In genomic region chr6:146578586-146578985, GRCm38 (mm10) we compare ENCODE assay signal across 8 mouse cellular contexts. TPM values are rescaled to one million over a fixed set of nuclear protein-coding genes. Genes with fewer than 3 reads are reported as not detected.
DNase-seq lines count a peak whose midpoint lies in the region; ATAC-seq and TF ChIP-seq lines count a peak whose summit lies in the region.

No protein-coding gene starts in this region.

- peaks cover 53% of the 10 kb centered on the region for H3K4me1 ChIP-seq in heart, embryonic 13.5 days
- peaks cover 8% of the 10 kb centered on the region; the same call in 1 of the 2 replicates for H3K4me1 ChIP-seq in thymus, adult 2 months (replicated peaks; ENCODE audit: control insufficient read depth, insufficient read depth, low read length)

- DNase-seq in adrenal gland, adult 2 months: peak; percentile 37
- no peak for DNase-seq in adrenal gland, postnatal 4 days (ENCODE audit: low spot score in 2 of 2)
- peak; percentile 25 to 40 for DNase-seq in cerebellum, postnatal 10 days
- peak; percentile 13 to 30 for DNase-seq in kidney, postnatal 4 days
- DNase-seq in mesoderm, embryonic 11.5 days (ENCODE audit: low read depth, low spot score): peak; percentile 12
- DNase-seq in thymus, adult 2 months: peak; percentile 37

- H3K79me3 ChIP-seq in C2C12 (ENCODE audit: low read depth): peaks cover 89% of the 10 kb centered on the region

- peak overlapping the region; percentile 98 for H3K9ac ChIP-seq in heart, embryonic 13.5 days

- TF ChIP-seq POLR2A in thymus, adult 2 months (IDR thresholded peaks at IDR 0.05; ENCODE audit: control insufficient read depth, extremely low read depth, insufficient read depth, low read length, poor library complexity): no peak

- H3ac ChIP-seq in C2C12 (ENCODE audit: control insufficient read depth, insufficient read length, low read depth): peak overlapping the region; percentile 85

- TF ChIP-seq CTCF in C2C12 (IDR thresholded peaks at IDR 0.05; ENCODE audit: control insufficient read depth, insufficient read depth, insufficient read length): no peak
- no peak for TF ChIP-seq CTCF in thymus, adult 2 months (IDR thresholded peaks at IDR 0.05; ENCODE audit: borderline replicate concordance, control insufficient read depth, extremely low read depth, insufficient read depth, low read length, poor library complexity)

- peak overlapping the region; percentile 99 for H3K4me3 ChIP-seq in C2C12 (ENCODE audit: insufficient read depth, poor library complexity, severe bottlenecking)
- peak overlapping the region; percentile 91 for H3K4me3 ChIP-seq in heart, embryonic 13.5 days
- H3K4me3 ChIP-seq in thymus, adult 2 months (ENCODE audit: control insufficient read depth, insufficient read depth, low read length): peak overlapping the region; percentile 88

- 6% methylated on average over 7 of the region's 7 CpGs for WGBS in heart, embryonic 13.5 days
- WGBS in thymus, adult 2 months: under 1% methylated on average over 7 of the region's 7 CpGs

- H3K79me2 ChIP-seq in C2C12 (ENCODE audit: control insufficient read depth, insufficient read depth): peaks cover 97% of the 10 kb centered on the region

- H3K9me3 ChIP-seq in heart, embryonic 13.5 days: no peaks in the 10 kb centered on the region

- peak overlapping the region; percentile 97 for H3K27ac ChIP-seq in heart, embryonic 13.5 days (replicated peaks)
- H3K27ac ChIP-seq in thymus, adult 2 months (ENCODE audit: control insufficient read depth, insufficient read depth, low read length): peak overlapping the region; percentile 84

- H3K27me3 ChIP-seq in C2C12 (ENCODE audit: control insufficient read depth, insufficient read depth, insufficient read length): no peaks in the 10 kb centered on the region
- H3K27me3 ChIP-seq in heart, embryonic 13.5 days (replicated peaks): no peaks in the 10 kb centered on the region
- no peaks in the 10 kb centered on the region for H3K27me3 ChIP-seq in thymus, adult 2 months (ENCODE audit: control insufficient read depth, insufficient read depth, low read length)

- H3K36me3 ChIP-seq in C2C12 (ENCODE audit: control insufficient read depth, insufficient read depth): peaks cover 5% of the 10 kb centered on the region
- H3K36me3 ChIP-seq in heart, embryonic 13.5 days: peaks cover 21% of the 10 kb centered on the region
- no peaks in the 10 kb centered on the region for H3K36me3 ChIP-seq in thymus, adult 2 months (ENCODE audit: control insufficient read depth, insufficient read depth, low read length)

- H3K4me2 ChIP-seq in heart, embryonic 13.5 days: peak overlapping the region; percentile 86

- no peak for ATAC-seq in heart, embryonic 13.5 days (ENCODE audit: extremely low read depth, insufficient number of reproducible peaks, low FRiP score, low TSS enrichment)

TF ChIP-seq in C2C12, 6 proteins besides CTCF, POLR2A, EP300 and RAD21:
- TF ChIP-seq MYOG (IDR thresholded peaks at IDR 0.05; ENCODE audit: control insufficient read depth, extremely low read depth, insufficient read length): no peak
- TF ChIP-seq USF1 (IDR thresholded peaks at IDR 0.05; ENCODE audit: low read depth): no peak
- no peak for TF ChIP-seq FOSL1 (IDR thresholded peaks at IDR 0.05; ENCODE audit: insufficient read depth, low read length, poor library complexity, severe bottlenecking)
- TF ChIP-seq CEBPB (IDR thresholded peaks at IDR 0.05; ENCODE audit: low read depth): no peak
- TF ChIP-seq MAX (IDR thresholded peaks at IDR 0.05): no peak
- no peak for TF ChIP-seq MYOD1 (IDR thresholded peaks at IDR 0.05; ENCODE audit: control insufficient read depth, insufficient read length, low read depth)

RNA-seq across cellular contexts. Expression of gene Ints13, which starts 1.0 kb away (rescaled TPM):
- total RNA-seq in adrenal gland, adult 2 months (2021): 10 to 100 TPM; 31.3 to 34.3 TPM
- polyA plus RNA-seq in adrenal gland, adult 2 months (2012; rRNA removed): 8.5 and 8.9 TPM in 2 replicates
- total RNA-seq in adrenal gland, postnatal 4 days (2021): 10 to 100 TPM; 38.6 to 46.6 TPM
- polyA plus RNA-seq in C2C12 (2012; fragmentation: generic; extraction: Trizol): 28.0 TPM
- 43.4 and 50.9 TPM in 2 replicates for polyA plus RNA-seq in heart, embryonic 13.5 days (2015; fragmentation: Nextera tagmentation; extraction: Ambion mirVana)
- polyA plus RNA-seq in thymus, adult 2 months (2012; rRNA removed): 37.3 and 44.0 TPM in 2 replicates

RNA-seq across cellular contexts. Expression of gene Fgfr1op2, which starts 1.6 kb away (rescaled TPM):
- 100 to 1,000 TPM; 108 to 137 TPM for total RNA-seq in adrenal gland, adult 2 months (2021)
- polyA plus RNA-seq in adrenal gland, adult 2 months (2012; rRNA removed): 172 and 185 TPM in 2 replicates
- 10 to 100 TPM; 78.4 to 79.2 TPM for total RNA-seq in adrenal gland, postnatal 4 days (2021)
- polyA plus RNA-seq in C2C12 (2012; fragmentation: generic; extraction: Trizol): 42.4 TPM
- polyA plus RNA-seq in heart, embryonic 13.5 days (2015; fragmentation: Nextera tagmentation; extraction: Ambion mirVana): 79.8 and 86.3 TPM in 2 replicates
- 156 and 184 TPM in 2 replicates for polyA plus RNA-seq in thymus, adult 2 months (2012; rRNA removed)

Comparison
In these comparisons a context has a peak if more than half of its experiments do, and no peak if none do; other contexts are left out.
1. DNase-seq: peak in adrenal gland, adult 2 months (single experiment), cerebellum, postnatal 10 days (2 of 2), kidney, postnatal 4 days (2 of 2), mesoderm, embryonic 11.5 days (single experiment) and thymus, adult 2 months (single experiment); none in adrenal gland, postnatal 4 days (0 of 2).
2. Peak in every context shown above with its lines, with median percentiles within 50 percentile points of each other: H3K4me3 ChIP-seq.